Mouse (Mus musculus) inflammation-experienced regulatory T-cells, adult 6 months (primary cell): ENCODE results near the gene Letm1. TPM values are rescaled to one million over a fixed set of nuclear protein-coding genes. Genes with fewer than 3 reads are reported as not detected.

Experiments used
- ATAC-seq: one replicate; pipeline ENCODE4 v1.8.0; 2017
- polyA plus RNA-seq, 3 experiments: library from polyadenylated mRNA; unstranded; fragments of 100-300 nt; shearing (Covaris generic); gene quantifications; one replicate each; pipeline ENCODE4 v1.2.1; 2017

Gene Letm1
- 10 to 100 TPM in 2 of 3 experiments, 1 to 10 TPM in 1; 9.1 to 21.2 (median 19.4) TPM for polyA plus RNA-seq

GRCm38 (mm10) chr5:33782345-33782998 is at the start of gene Letm1:
Gene Letm1 (minus strand): TSS chr5:33782817.
- ATAC-seq, result peak; percentile 98

- no peak for ATAC-seq
Measured at GRCm38 (mm10) chr5:33830832-33831231, 48.2 kb upstream of the Letm1 start.

GRCm38 (mm10) chr5:33829958-33830357 is 47.3 kb upstream of the Letm1 start:
- ATAC-seq, result no peak

- ATAC-seq, result no peak
Measured at GRCm38 (mm10) chr5:33828107-33828506, 45.5 kb upstream of the Letm1 start.

- no peak for ATAC-seq
Measured at GRCm38 (mm10) chr5:33826001-33826400, 43.4 kb upstream of the Letm1 start.

- no peak for ATAC-seq
Measured at GRCm38 (mm10) chr5:33822456-33822855, 39.8 kb upstream of the Letm1 start.

GRCm38 (mm10) chr5:33821901-33822427 is 39.3 kb upstream of the Letm1 start:
- ATAC-seq, result no peak

- no peak for ATAC-seq
Measured at GRCm38 (mm10) chr5:33820733-33821621, 38.4 kb upstream of the Letm1 start.

GRCm38 (mm10) chr5:33819876-33820732 is 37.5 kb upstream of the Letm1 start, which contains the start of gene Nsd2:
Gene Nsd2 (plus strand): TSS chr5:33820725.
- peak; percentile 76 for ATAC-seq

GRCm38 (mm10) chr5:33819141-33819875 is 36.7 kb upstream of the Letm1 start:
- ATAC-seq, result peak; percentile 3

- ATAC-seq, result no peak
Measured at GRCm38 (mm10) chr5:33818104-33818503, 35.5 kb upstream of the Letm1 start.

- no peak for ATAC-seq
Measured at GRCm38 (mm10) chr5:33816008-33816725, 33.5 kb upstream of the Letm1 start.

GRCm38 (mm10) chr5:33811519-33811918 is 28.9 kb upstream of the Letm1 start:
- ATAC-seq, result no peak

- no peak for ATAC-seq
Measured at GRCm38 (mm10) chr5:33803337-33803736, 20.7 kb upstream of the Letm1 start.

GRCm38 (mm10) chr5:33791912-33792643 is 9.5 kb upstream of the Letm1 start:
- no peak for ATAC-seq

- peak; percentile 26 for ATAC-seq
Measured at GRCm38 (mm10) chr5:33782999-33783390, 378 bp upstream of the Letm1 start.

GRCm38 (mm10) chr5:33781964-33782344 is 663 bp downstream of the Letm1 start:
- ATAC-seq, result no peak

GRCm38 (mm10) chr5:33777195-33777594 is 5.4 kb downstream of the Letm1 start:
- no peak for ATAC-seq

- ATAC-seq, result no peak
Measured at GRCm38 (mm10) chr5:33743481-33743880, 39.1 kb downstream of the Letm1 start.

GRCm38 (mm10) chr5:33740548-33740947 is 42.1 kb downstream of the Letm1 start:
- ATAC-seq, result no peak
